Mouse (Mus musculus) liver, postnatal 0 days (tissue): ENCODE results near the gene Fam131b.

Source experiments
- CTCF ChIP-seq: sonication (generic); IDR thresholded peaks from 2 replicates; pipeline ENCODE4 v1.5.1; 2016; ENCODE audit warnings: antibody characterized with exemption, low read depth
- EP300 ChIP-seq: IDR thresholded peaks from 2 replicates; pipeline ENCODE4 v1.6.1; 2016; ENCODE audit warnings: antibody characterized with exemption, low read depth, mild to moderate bottlenecking

- no peak for TF ChIP-seq CTCF
- no peak for TF ChIP-seq EP300
These were observed 48.3 kb downstream of the Fam131b start for GRCm38 (mm10) chr6:42276151-42276550.
